Mouse (Mus musculus) G1E (cell line): ENCODE data around the gene Cux1.

Experiments
- CTCF ChIP-seq: IDR thresholded peaks from 2 replicates; pipeline ENCODE4 v1.5.1; 2012; ENCODE audit warnings: low read depth, low read length, inconsistent platforms, mixed read lengths
- GATA1 ChIP-seq: IDR thresholded peaks from 2 replicates; pipeline ENCODE4 v1.6.1; 2012; ENCODE audit warnings: borderline replicate concordance, low read length, inconsistent platforms, mixed read lengths
- TAL1 ChIP-seq: conservative IDR thresholded peaks from 2 replicates; pipeline ENCODE4 v1.6.1; 2012; ENCODE audit warnings: low read depth, low read length, inconsistent platforms, mixed read lengths

DNA sequence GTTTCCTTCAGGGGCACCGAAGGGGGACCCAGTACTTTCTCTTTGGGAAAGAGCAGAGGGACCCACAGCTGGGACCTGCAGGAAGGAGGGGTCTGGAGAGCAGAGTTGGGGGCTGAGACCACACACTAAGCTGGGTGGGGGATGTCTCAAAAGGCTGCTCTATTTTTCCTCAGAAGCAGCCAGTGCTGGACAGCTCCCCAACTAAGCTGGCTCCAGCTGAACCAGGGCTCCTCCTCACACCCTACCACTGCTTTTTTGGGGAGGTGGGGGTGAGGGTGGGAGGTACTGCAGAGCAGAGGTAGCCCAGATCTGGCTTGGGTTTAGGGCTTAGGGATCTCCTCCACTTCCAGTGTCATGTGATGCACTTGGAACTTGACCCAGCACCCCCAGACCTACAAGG, 326.9 kb downstream of the Cux1 start:
- TF ChIP-seq GATA1: no peak
- TF ChIP-seq CTCF: no peak
- no peak for TF ChIP-seq TAL1
